Mouse (Mus musculus) small intestine, adult 2 months (tissue): ENCODE results near the gene Tmem43. TPM values are rescaled to one million over a fixed set of nuclear protein-coding genes. Genes with fewer than 3 reads are reported as not detected.

Experiments used
- H3K27ac ChIP-seq: fragments of 200-500 bp; 2 replicates; pipeline ENCODE4 v1.5.1; 2012; ENCODE audit warnings: low read depth, low read length, control low read depth, inconsistent platforms; ENCODE audit not compliant: insufficient read depth
- H3K27me3 ChIP-seq: fragments of 200-500 bp; 2 replicates; pipeline ENCODE4 v1.6.1; 2012; ENCODE audit warnings: mild to moderate bottlenecking, moderate library complexity, low read length, inconsistent platforms; ENCODE audit not compliant: control insufficient read depth, insufficient read depth
- H3K36me3 ChIP-seq: fragments of 200-500 bp; 2 replicates; pipeline ENCODE4 v1.6.1; 2012; ENCODE audit warnings: mild to moderate bottlenecking, low read length, control low read depth, inconsistent platforms; ENCODE audit not compliant: control insufficient read depth, insufficient read depth
- H3K4me1 ChIP-seq: fragments of 200-500 bp; 2 replicates; pipeline ENCODE4 v1.6.1; 2012; ENCODE audit warnings: low read length, inconsistent platforms, mixed read lengths; ENCODE audit not compliant: control insufficient read depth, insufficient read depth, insufficient read length
- H3K4me3 ChIP-seq: fragments of 200-500 bp; 2 replicates; pipeline ENCODE4 v1.5.1; 2012; ENCODE audit warnings: low read depth, mild to moderate bottlenecking, control low read depth, inconsistent platforms, low read length, moderate library complexity
- CTCF ChIP-seq: fragments of 200-500 bp; IDR thresholded peaks from 2 replicates; pipeline ENCODE4 v1.5.1; 2012; ENCODE audit warnings: low read depth, mild to moderate bottlenecking, control low read depth, inconsistent platforms, low read length, moderate library complexity, mixed read lengths; ENCODE audit not compliant: insufficient replicate concordance, insufficient read length; ENCODE audit errors: extremely low read depth
- POLR2A ChIP-seq: fragments of 200-500 bp; IDR thresholded peaks from 2 replicates; pipeline ENCODE4 v1.6.1; 2012; ENCODE audit warnings: low read depth, mild to moderate bottlenecking, control low read depth, inconsistent platforms, low read length, moderate library complexity
- whole genome bisulfite sequencing: fragments of 180-500 bp; shearing (Covaris S2); methylation state at CpG from one replicate; pipeline ENCODE4 v1.1.7; 2018; 5-methylcytosine and 5-hydroxymethylcytosine counted together
- polyA plus RNA-seq: library from polyadenylated mRNA; depleted of rRNA; stranded (reverse); fragments of >200 nt; gene quantifications from 2 replicates; pipeline ENCODE4 v1.2.3, GENCODE M21; 2012

The Tmem43 gene
- polyA plus RNA-seq, 1 experiment = 38.8 TPM

- Histone ChIP-seq H3K36me3 (peaks cover 46% of the 10 kb centered on the region), H3K4me3 (no peak overlapping the region), H3K27me3 (no peaks in the 10 kb centered on the region), H3K27ac (no peak overlapping the region), H3K4me1 (peaks cover 3% of the 10 kb centered on the region)
- 74% methylated on average over 6 of the region's 6 CpGs for WGBS
- TF ChIP-seq POLR2A = no peak
- no peak for TF ChIP-seq CTCF
Measured at GRCm38 (mm10) chr6:91491004-91491403, 17.5 kb downstream of the Tmem43 start.

GRCm38 (mm10) chr6:91493053-91493452 is 19.6 kb downstream of the Tmem43 start:
- H3K27me3 ChIP-seq = no peaks in the 10 kb centered on the region
- H3K4me3 ChIP-seq = no peak overlapping the region
- TF ChIP-seq CTCF (no peak), POLR2A (no peak)
- H3K27ac ChIP-seq = no peak overlapping the region
- WGBS = 84% methylated on average over 10 of the region's 10 CpGs
- peaks cover 40% of the 10 kb centered on the region for H3K36me3 ChIP-seq
- H3K4me1 ChIP-seq = peaks cover 3% of the 10 kb centered on the region

GRCm38 (mm10) chr6:91494526-91494925 is 21.0 kb downstream of the Tmem43 start:
- H3K4me1 ChIP-seq = no peaks in the 10 kb centered on the region; the same call in 1 of the 2 replicates
- WGBS = 77% methylated on average over 8 of the region's 8 CpGs
- TF ChIP-seq POLR2A (no peak), CTCF (no peak)
- H3K36me3 ChIP-seq = peaks cover 49% of the 10 kb centered on the region
- no peak overlapping the region for H3K4me3 ChIP-seq
- no peaks in the 10 kb centered on the region for H3K27me3 ChIP-seq
- H3K27ac ChIP-seq = no peak overlapping the region

DNA sequence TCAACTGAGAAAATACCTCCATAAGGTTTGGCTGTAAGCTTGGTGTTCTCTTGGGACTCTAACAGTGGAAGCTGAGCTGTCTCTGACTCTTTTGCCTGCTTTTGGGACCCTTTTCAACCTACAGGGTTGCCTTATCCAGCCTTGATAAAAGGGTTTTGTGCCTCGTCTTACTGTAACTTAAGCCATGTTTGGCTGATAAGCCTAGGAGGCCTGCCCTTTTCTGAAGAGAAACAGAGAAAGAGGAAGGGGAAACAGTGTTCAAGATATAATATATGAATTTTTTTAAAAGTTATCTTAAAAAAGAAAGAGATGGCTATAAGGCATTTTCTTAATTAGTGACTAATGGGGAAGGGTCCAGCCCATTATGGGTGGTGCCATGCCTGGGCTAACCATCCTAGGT is 29.8 kb downstream of the Tmem43 start:
- Histone ChIP-seq H3K4me1 (no peaks in the 10 kb centered on the region), H3K27ac (no peak overlapping the region), H3K4me3 (no peak overlapping the region), H3K36me3 (peaks cover 73% of the 10 kb centered on the region), H3K27me3 (no peaks in the 10 kb centered on the region)
- 87% methylated on average over 1 of the region's 1 CpGs for WGBS
- TF ChIP-seq POLR2A (no peak), CTCF (no peak)

DNA sequence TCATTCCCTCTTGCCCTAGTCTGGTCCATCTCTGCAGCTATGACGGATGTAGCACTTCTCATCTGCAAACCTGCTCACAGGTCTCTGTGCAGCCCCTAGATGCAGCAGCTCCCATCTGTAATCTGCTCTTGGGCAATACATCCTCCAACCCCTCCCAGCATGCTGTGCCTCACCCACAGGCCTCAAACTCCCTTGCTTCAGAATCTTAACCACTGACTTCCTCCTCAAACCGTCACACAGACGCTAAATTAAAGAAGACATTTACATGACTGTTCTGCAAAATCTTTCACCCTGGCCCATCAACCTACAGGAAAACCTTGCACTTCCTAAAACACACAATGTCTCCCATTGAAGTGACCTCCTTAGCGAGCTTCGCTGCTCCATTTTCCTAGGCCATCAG is 32.5 kb downstream of the Tmem43 start:
- Histone ChIP-seq H3K27me3 (no peaks in the 10 kb centered on the region), H3K4me3 (no peak overlapping the region), H3K4me1 (no peaks in the 10 kb centered on the region), H3K36me3 (peaks cover 50% of the 10 kb centered on the region), H3K27ac (peak overlapping the region; percentile 41)
- TF ChIP-seq POLR2A (no peak), CTCF (no peak)
- WGBS = 88% methylated on average over 5 of the region's 5 CpGs

GRCm38 (mm10) chr6:91508041-91508440 is 34.5 kb downstream of the Tmem43 start:
- Histone ChIP-seq H3K27me3 (no peaks in the 10 kb centered on the region), H3K36me3 (peaks cover 38% of the 10 kb centered on the region), H3K4me3 (no peak overlapping the region), H3K4me1 (no peaks in the 10 kb centered on the region), H3K27ac (no peak overlapping the region)
- WGBS = 87% methylated on average over 3 of the region's 3 CpGs
- TF ChIP-seq POLR2A (no peak), CTCF (no peak)

- peaks cover 28% of the 10 kb centered on the region for H3K36me3 ChIP-seq
- H3K27me3 ChIP-seq = no peaks in the 10 kb centered on the region
- no peaks in the 10 kb centered on the region for H3K4me1 ChIP-seq
- no peak overlapping the region for H3K27ac ChIP-seq
- WGBS = 45% methylated on average over 7 of the region's 7 CpGs
- H3K4me3 ChIP-seq = no peak overlapping the region
- TF ChIP-seq CTCF (peak; percentile 98), POLR2A (no peak)
Measured at GRCm38 (mm10) chr6:91509326-91509725, 35.8 kb downstream of the Tmem43 start.
